Mouse (Mus musculus) forebrain, embryonic 13.5 days (tissue): Measurements from ENCODE around the gene Sag. TPM values are rescaled to one million over a fixed set of nuclear protein-coding genes. Genes with fewer than 3 reads are reported as not detected.
"Not testable (repeated sequence)": the region's sequence is repeated elsewhere in the genome, so short reads cannot be mapped to it uniquely, and the experiment has no call there.

Source experiments
- ATAC-seq: fragments of 200-750 bp; cut with Nextera tagmentation; 2 replicates; pipeline ENCODE4 v1.8.0; 2017
- H3K27ac ChIP-seq: fragments of 300-500 bp; sonication (generic); 2 replicates; pipeline ENCODE4 v1.5.1; 2015; ENCODE audit warnings: inconsistent platforms, mild to moderate bottlenecking, moderate library complexity
- H3K27me3 ChIP-seq: fragments of 300-500 bp; sonication (generic); 2 replicates; pipeline ENCODE4 v1.6.1; 2015; ENCODE audit warnings: mild to moderate bottlenecking, inconsistent platforms
- H3K36me3 ChIP-seq: fragments of 300-500 bp; sonication (generic); 2 replicates; pipeline ENCODE4 v1.6.1; 2015; ENCODE audit warnings: mild to moderate bottlenecking, inconsistent platforms; ENCODE audit not compliant: poor library complexity, severe bottlenecking
- H3K4me1 ChIP-seq: fragments of 300-500 bp; sonication (generic); 2 replicates; pipeline ENCODE4 v1.6.1; 2015; ENCODE audit warnings: inconsistent platforms
- H3K4me2 ChIP-seq: fragments of 300-500 bp; sonication (generic); 2 replicates; pipeline ENCODE4 v1.6.1; 2015; ENCODE audit warnings: inconsistent platforms, mild to moderate bottlenecking, moderate library complexity
- H3K4me3 ChIP-seq: fragments of 300-500 bp; sonication (generic); 2 replicates; pipeline ENCODE4 v1.5.1; 2015; ENCODE audit warnings: mild to moderate bottlenecking, inconsistent platforms
- H3K9ac ChIP-seq: fragments of 300-500 bp; sonication (generic); 2 replicates; pipeline ENCODE4 v1.6.1; 2015; ENCODE audit warnings: mild to moderate bottlenecking, inconsistent platforms
- H3K9me3 ChIP-seq: fragments of 300-500 bp; sonication (generic); replicated peaks from 2 replicates; pipeline ENCODE4 v1.6.1; 2016; ENCODE audit warnings: inconsistent platforms
- WGBS: fragments of 180-500 bp; shearing (Covaris S2); methylation state at CpG from one replicate; pipeline ENCODE4 v1.1.7; 2015; 5-methylcytosine and 5-hydroxymethylcytosine counted together
- polyA plus RNA-seq: library from polyadenylated mRNA; unstranded; fragments of >200 nt; fragmentation: Nextera tagmentation; extraction: Ambion mirVana; gene quantifications from 2 replicates; pipeline ENCODE4 v1.2.1, GENCODE M21; 2015

Gene Sag
- polyA plus RNA-seq, 1 experiment from 2014 or later = 2.8 TPM

GRCm38 (mm10) chr1:87825991-87826390, 22.5 kb downstream of the Sag start:
- no peak for ATAC-seq
- no peak overlapping the region for H3K4me2 ChIP-seq
- H3K36me3 ChIP-seq = no peaks in the 10 kb centered on the region
- no peak overlapping the region for H3K9ac ChIP-seq
- H3K27me3 ChIP-seq = no peaks in the 10 kb centered on the region
- 90% methylated on average over 6 of the region's 6 CpGs for WGBS
- no peak overlapping the region for H3K4me3 ChIP-seq
- no peak overlapping the region for H3K27ac ChIP-seq
- 0 out of 2 replicates have a peak, but pooled peaks cover 8% of the 10 kb centered on the region for H3K4me1 ChIP-seq
- no peaks in the 10 kb centered on the region for H3K9me3 ChIP-seq

- Histone ChIP-seq H3K27me3 (no peaks in the 10 kb centered on the region), H3K4me3 (no peak overlapping the region), H3K4me1 (0 out of 2 replicates have a peak, but pooled peaks cover 8% of the 10 kb centered on the region), H3K27ac (no peak overlapping the region), H3K9me3 (no peaks in the 10 kb centered on the region), H3K9ac (no peak overlapping the region), H3K36me3 (no peaks in the 10 kb centered on the region), H3K4me2 (no peak overlapping the region)
- 60% methylated on average over 2 of the region's 2 CpGs for WGBS
- ATAC-seq = no peak
These were observed 23.0 kb downstream of the Sag start for GRCm38 (mm10) chr1:87826474-87826873.

- H3K9me3 ChIP-seq, H3K27ac ChIP-seq, ATAC-seq, H3K36me3 ChIP-seq, H3K4me2 ChIP-seq, H3K4me1 ChIP-seq, H3K4me3 ChIP-seq, H3K27me3 ChIP-seq, H3K9ac ChIP-seq: not testable (repeated sequence)
- 89% methylated on average over 1 of the region's 1 CpGs for WGBS
These were observed 24.0 kb downstream of the Sag start for GRCm38 (mm10) chr1:87827476-87827875.

- Histone ChIP-seq H3K4me3 (no peak overlapping the region), H3K36me3 (no peaks in the 10 kb centered on the region), H3K4me1 (0 out of 2 replicates have a peak, but pooled peaks cover 8% of the 10 kb centered on the region), H3K27ac (no peak overlapping the region), H3K4me2 (no peak overlapping the region), H3K9me3 (no peaks in the 10 kb centered on the region), H3K9ac (no peak overlapping the region), H3K27me3 (no peaks in the 10 kb centered on the region)
- 85% methylated on average over 9 of the region's 9 CpGs for WGBS
- ATAC-seq = no peak
These were observed 24.7 kb downstream of the Sag start for GRCm38 (mm10) chr1:87828185-87828584.

GRCm38 (mm10) chr1:87828926-87829580, 25.6 kb downstream of the Sag start:
- no peak for ATAC-seq
- H3K36me3 ChIP-seq = no peaks in the 10 kb centered on the region
- H3K27me3 ChIP-seq = no peaks in the 10 kb centered on the region
- no peaks in the 10 kb centered on the region for H3K9me3 ChIP-seq
- no peak overlapping the region for H3K27ac ChIP-seq
- H3K4me3 ChIP-seq = no peak overlapping the region
- WGBS = 41% methylated on average over 7 of the region's 7 CpGs
- H3K9ac ChIP-seq = no peak overlapping the region
- H3K4me2 ChIP-seq = no peak overlapping the region
- 0 out of 2 replicates have a peak, but pooled peaks cover 8% of the 10 kb centered on the region for H3K4me1 ChIP-seq

- 0 out of 2 replicates have a peak, but pooled peaks cover 8% of the 10 kb centered on the region for H3K4me1 ChIP-seq
- H3K27ac ChIP-seq = no peak overlapping the region
- H3K4me2 ChIP-seq = no peak overlapping the region
- H3K36me3 ChIP-seq = no peaks in the 10 kb centered on the region
- ATAC-seq = no peak
- no peaks in the 10 kb centered on the region for H3K27me3 ChIP-seq
- H3K9ac ChIP-seq = no peak overlapping the region
- WGBS = 57% methylated on average over 6 of the region's 6 CpGs
- H3K4me3 ChIP-seq = no peak overlapping the region
- no peaks in the 10 kb centered on the region for H3K9me3 ChIP-seq
These were observed 26.2 kb downstream of the Sag start for GRCm38 (mm10) chr1:87829621-87830211.

- Histone ChIP-seq H3K27me3 (no peaks in the 10 kb centered on the region), H3K4me2 (no peak overlapping the region), H3K4me3 (no peak overlapping the region), H3K4me1 (no peaks in the 10 kb centered on the region), H3K36me3 (no peaks in the 10 kb centered on the region), H3K9ac (no peak overlapping the region), H3K9me3 (no peaks in the 10 kb centered on the region), H3K27ac (no peak overlapping the region)
- 90% methylated on average over 1 of the region's 1 CpGs for WGBS
- ATAC-seq = no peak
These were observed 33.0 kb downstream of the Sag start for GRCm38 (mm10) chr1:87836453-87836852.

- no peaks in the 10 kb centered on the region for H3K36me3 ChIP-seq
- no peaks in the 10 kb centered on the region for H3K9me3 ChIP-seq
- no peak for ATAC-seq
- H3K4me1 ChIP-seq = no peaks in the 10 kb centered on the region
- WGBS = 41% methylated on average over 5 of the region's 5 CpGs
- no peak overlapping the region for H3K4me2 ChIP-seq
- H3K27ac ChIP-seq = no peak overlapping the region
- H3K27me3 ChIP-seq = no peaks in the 10 kb centered on the region
- H3K4me3 ChIP-seq = no peak overlapping the region
- H3K9ac ChIP-seq = no peak overlapping the region
These were observed 33.5 kb downstream of the Sag start for GRCm38 (mm10) chr1:87837018-87837417.

GRCm38 (mm10) chr1:87840411-87841208, 37.1 kb downstream of the Sag start:
- no peak overlapping the region for H3K4me2 ChIP-seq
- H3K27ac ChIP-seq = no peak overlapping the region
- 88% methylated on average over 11 of the region's 11 CpGs for WGBS
- no peaks in the 10 kb centered on the region for H3K4me1 ChIP-seq
- H3K27me3 ChIP-seq = no peaks in the 10 kb centered on the region
- no peak for ATAC-seq
- no peak overlapping the region for H3K9ac ChIP-seq
- no peak overlapping the region for H3K4me3 ChIP-seq
- no peaks in the 10 kb centered on the region for H3K9me3 ChIP-seq
- no peaks in the 10 kb centered on the region for H3K36me3 ChIP-seq

GRCm38 (mm10) chr1:87846801-87847474, 43.5 kb downstream of the Sag start:
- Histone ChIP-seq H3K27me3 (no peaks in the 10 kb centered on the region), H3K27ac (no peak overlapping the region), H3K36me3 (no peaks in the 10 kb centered on the region), H3K4me2 (no peak overlapping the region), H3K9ac (no peak overlapping the region), H3K4me1 (no peaks in the 10 kb centered on the region), H3K4me3 (no peak overlapping the region), H3K9me3 (no peaks in the 10 kb centered on the region)
- no peak for ATAC-seq
- 65% methylated on average over 2 of the region's 2 CpGs for WGBS

- H3K4me2 ChIP-seq = no peak overlapping the region
- WGBS = 68% methylated on average over 4 of the region's 4 CpGs
- peaks cover 3% of the 10 kb centered on the region; the same call in 1 of the 2 replicates for H3K4me1 ChIP-seq
- H3K4me3 ChIP-seq = no peak overlapping the region
- H3K27ac ChIP-seq = no peak overlapping the region
- no peak for ATAC-seq
- no peaks in the 10 kb centered on the region for H3K9me3 ChIP-seq
- H3K36me3 ChIP-seq = no peaks in the 10 kb centered on the region
- H3K27me3 ChIP-seq = no peaks in the 10 kb centered on the region
- H3K9ac ChIP-seq = no peak overlapping the region
These were observed 44.1 kb downstream of the Sag start for GRCm38 (mm10) chr1:87847475-87848168.
